Mouse (Mus musculus) left cerebral cortex, postnatal 4 days (tissue): ENCODE results near the gene Parp8. TPM values are rescaled to one million over a fixed set of nuclear protein-coding genes. Genes with fewer than 3 reads are reported as not detected.
"Not testable (repeated sequence)": the region's sequence is repeated elsewhere in the genome, so short reads cannot be mapped to it uniquely, and the experiment has no call there.

ENCODE experiments used
- DNase-seq: peaks from one replicate; pipeline ENCODE4 v3.0.0-alpha.2; 2022
- intact Hi-C: fragments of 180-260 bp; cut with DNase I; formaldehyde crosslinking; loops from one replicate; pipeline ENCODE4 v1.15.1; 2025
- total RNA-seq, 2 experiments: library from RNA; stranded (reverse); gene quantifications; 2 replicates each; pipeline ENCODE4 v1.2.3; 2021

Gene Parp8
- total RNA-seq, 2 experiments from 2014 or later: 62.5 to 62.8 TPM

DNA sequence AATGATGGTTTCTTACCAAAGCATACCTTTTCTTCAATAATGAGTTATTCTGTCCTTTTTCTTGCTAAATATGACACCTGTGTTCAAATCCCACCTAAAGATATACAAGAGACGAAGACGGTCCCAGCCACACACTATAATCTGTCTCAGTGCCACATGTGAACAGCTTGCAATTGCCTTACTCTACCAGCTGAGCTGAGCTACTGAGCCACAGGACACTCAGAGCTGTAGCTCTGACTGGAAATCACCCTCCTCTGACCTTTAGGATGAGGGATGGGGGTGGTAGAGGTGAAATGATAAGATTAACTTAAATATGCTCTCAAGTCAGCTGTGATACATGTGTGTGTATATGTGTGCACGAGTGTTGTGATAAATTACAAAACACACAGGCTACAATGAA, 57.9 kb downstream of the Parp8 start:
- intact Hi-C loops: no loop called here
- no peak for DNase-seq

- intact Hi-C loops: no loop called here
These were observed 62.6 kb downstream of the Parp8 start for GRCm38 (mm10) chr13:116962480-116963462.

DNA sequence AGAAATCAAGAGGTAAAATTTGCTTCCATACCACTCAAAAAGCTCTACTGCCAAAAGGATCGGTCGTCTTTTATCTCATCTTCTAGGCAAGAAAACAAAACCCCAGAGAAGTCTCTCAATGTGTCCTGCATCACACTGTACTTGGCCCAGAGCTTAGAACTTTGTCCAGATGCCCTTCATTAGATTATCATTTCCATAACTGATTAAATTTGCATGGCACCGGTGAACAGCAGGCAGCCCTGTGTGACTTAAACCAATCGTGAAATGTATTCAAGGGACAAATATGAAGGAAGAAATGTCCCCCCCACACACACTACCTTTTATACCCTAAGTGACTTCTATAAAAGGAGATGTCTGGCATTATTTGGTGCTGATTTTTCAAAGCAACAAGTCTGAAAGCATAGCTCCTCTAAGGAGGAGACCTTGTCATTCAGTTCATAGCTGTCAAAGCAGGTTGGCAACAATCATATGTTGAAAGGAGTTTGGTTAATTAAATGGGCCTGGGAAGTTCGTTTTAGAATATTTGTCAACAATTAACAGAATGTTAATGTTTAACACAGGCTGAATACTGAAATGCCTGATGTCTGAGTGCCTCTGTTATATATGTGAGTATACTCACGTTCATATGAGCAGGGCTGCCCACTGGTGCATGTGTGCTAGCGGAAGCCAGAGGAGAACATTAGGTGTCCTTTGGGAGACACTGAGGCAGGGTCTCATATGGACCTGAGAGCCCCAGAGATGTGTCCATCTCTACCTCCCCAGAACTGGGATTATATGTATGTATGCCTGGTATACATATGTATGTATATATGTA, 66.4 kb downstream of the Parp8 start:
- intact Hi-C loops: no loop called here

More at GRCm38 (mm10) chr13:116962480-116963462, 62.6 kb downstream of the Parp8 start:
- no peak for DNase-seq

DNA sequence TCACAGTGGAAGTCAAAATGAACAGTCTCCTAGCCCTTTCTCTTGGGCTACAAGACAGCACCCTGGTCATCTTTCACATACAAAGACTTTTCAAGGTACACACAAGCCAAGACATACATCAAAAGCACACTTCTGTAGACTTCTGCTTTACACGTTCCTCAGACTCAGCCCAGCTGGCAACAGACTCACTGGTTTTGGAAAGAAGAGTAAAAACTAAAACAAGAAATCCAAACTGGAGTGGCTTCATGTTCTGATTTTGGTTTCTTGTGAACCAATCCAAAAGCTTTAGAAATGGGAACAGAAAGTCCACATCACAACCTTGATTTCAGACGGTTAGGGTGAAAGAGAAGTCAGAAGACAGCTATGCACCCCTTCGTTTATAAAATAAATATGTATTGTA, 67.8 kb downstream of the Parp8 start:
- intact Hi-C loops: no loop called here
- DNase-seq: no peak

More for the DNA sequence above, 66.4 kb downstream of the Parp8 start:
- DNase-seq: no peak

DNA sequence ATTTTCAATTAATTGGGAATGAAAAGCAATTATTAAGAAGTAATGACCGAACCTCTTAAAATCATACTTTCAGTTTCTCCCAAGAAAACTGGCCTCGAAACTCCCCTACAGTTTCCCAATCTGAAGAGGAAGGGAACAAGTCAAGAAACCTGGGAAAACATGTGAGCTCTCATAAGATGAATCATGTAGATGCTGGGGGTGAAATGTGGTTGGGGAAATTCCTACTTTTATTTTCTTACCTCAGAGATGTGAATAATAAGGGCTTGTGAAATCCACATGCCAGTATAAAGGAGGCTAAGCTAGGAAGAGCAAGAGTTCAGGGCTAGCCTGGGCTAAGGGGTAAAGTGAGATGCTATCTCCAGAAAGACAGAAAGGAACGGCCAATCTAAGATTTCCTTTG, 74.0 kb downstream of the Parp8 start:
- intact Hi-C loops: no loop called here
- DNase-seq: no peak

- intact Hi-C loops: no loop called here
- no peak for DNase-seq
These were observed 75.8 kb downstream of the Parp8 start for GRCm38 (mm10) chr13:116949527-116949926.

- intact Hi-C loops: no loop called here
These were observed 76.3 kb downstream of the Parp8 start for GRCm38 (mm10) chr13:116949056-116949455.

DNA sequence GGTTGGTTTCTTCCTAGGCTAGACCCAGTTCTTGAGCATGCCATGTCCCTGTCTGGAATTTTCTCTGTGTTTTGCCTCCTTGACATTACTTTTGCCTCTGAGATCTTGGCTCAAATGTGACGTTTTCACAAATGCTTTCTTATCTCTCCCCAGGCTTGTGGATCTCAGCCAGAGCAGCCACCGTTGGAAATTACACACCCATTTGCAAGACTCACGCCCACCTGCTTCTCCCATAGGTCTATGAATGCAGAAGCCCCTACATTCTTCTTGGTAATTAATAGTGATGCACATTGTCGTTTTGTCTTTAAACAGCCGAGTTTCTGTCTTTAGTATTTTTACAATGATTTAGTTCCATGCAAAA, 77.1 kb downstream of the Parp8 start:
- intact Hi-C loops: no loop called here
- no peak for DNase-seq

More at GRCm38 (mm10) chr13:116949056-116949455, 76.3 kb downstream of the Parp8 start:
- DNase-seq: no peak

GRCm38 (mm10) chr13:116947611-116948298, 77.6 kb downstream of the Parp8 start:
- no peak for DNase-seq
- intact Hi-C loops: no loop called here

DNA sequence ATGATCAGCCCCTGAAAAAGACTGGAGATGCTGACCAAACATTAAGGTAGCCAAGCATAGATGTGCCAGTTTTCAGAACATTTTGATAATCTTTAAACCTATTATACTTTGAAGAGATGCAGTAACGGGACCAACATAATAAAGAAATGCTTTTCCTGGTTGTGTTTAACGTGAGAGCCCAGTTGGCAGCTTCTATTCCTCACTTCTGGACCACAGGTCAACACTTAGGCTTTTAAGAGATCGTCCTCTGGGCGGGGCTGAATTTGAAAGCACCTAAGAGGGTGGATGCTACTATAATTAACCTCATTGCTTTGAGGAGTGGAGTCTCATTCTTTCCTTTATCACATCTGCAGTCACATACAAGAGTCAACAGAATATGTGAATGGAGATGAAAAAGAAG, 78.8 kb downstream of the Parp8 start:
- DNase-seq: no peak
- intact Hi-C loops: no loop called here

DNA sequence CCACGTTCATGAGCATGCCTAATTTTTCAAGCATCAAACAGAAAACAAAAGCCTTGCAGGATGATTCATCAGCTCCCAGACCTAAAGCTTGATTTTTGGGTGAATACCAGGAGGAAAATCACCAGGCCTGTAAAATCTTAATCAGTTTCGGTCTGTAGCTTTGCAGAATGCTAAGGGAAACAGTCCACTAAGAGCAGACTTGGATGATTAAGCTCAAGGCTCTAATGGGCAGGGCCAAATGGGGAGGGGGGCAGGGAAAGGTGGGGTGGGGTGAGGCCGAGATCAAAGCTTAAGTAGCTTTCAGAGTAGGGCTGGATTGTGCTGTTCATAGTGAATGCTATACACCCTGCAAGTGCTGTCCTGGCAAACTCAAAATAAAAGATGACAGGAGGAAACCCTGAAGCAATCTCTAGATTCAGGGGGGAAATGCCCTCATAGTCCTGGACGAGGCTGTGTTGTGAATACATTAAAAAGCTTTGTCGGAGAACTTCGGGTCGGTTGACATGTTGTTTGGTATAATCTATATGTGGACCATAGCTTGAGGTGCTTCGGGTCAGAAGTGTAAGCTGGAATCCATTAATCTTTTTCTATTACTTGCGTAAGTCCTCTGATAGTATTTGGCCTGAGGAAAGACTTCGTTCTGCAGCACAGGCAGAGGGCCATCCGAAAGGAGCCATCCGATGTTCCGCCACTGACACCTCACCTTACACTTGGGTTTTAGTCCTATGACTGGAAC, 83.9 kb downstream of the Parp8 start:
- DNase-seq: no peak
- intact Hi-C loops: no loop called here

DNA sequence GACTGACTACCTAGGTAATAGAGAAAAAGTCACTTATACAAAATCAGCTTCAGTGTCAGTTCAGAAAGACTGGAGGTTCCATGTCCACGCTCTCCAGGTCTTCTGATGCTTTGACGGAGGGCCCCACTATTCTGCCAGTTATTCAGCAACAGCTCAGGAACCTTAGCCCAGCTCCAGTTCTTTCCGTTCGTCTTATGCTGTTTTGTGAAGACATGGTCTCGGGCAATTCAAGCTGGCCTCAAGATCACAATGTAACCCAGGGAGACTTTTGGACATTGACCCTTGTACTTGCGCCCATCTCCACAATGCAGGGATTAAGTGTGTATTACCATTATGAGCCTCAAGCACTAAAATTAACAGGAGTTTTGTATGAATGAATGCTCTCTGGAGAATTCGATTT, 84.6 kb downstream of the Parp8 start:
- intact Hi-C loops: no loop called here

DNA sequence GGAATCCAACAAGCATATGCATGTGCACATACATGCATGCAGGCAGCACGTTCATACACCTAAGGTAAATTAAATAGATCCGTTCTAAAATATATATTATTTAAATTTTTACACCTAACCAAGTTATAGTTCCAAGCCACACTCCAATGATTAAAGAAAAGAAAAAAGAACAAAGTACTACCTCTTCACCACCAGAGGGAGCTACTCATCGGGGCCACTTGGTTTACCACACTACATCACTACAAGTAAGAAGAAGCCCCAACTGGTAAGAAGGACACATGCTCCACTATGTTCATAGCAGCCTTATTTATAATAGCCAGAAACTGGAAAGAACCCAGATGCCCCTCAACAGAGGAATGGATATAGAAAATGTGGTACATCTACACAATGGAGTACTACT, 88.3 kb downstream of the Parp8 start:
- DNase-seq, intact Hi-C loops: not testable (repeated sequence)

More for the DNA sequence above, 84.6 kb downstream of the Parp8 start:
- no peak for DNase-seq

DNA sequence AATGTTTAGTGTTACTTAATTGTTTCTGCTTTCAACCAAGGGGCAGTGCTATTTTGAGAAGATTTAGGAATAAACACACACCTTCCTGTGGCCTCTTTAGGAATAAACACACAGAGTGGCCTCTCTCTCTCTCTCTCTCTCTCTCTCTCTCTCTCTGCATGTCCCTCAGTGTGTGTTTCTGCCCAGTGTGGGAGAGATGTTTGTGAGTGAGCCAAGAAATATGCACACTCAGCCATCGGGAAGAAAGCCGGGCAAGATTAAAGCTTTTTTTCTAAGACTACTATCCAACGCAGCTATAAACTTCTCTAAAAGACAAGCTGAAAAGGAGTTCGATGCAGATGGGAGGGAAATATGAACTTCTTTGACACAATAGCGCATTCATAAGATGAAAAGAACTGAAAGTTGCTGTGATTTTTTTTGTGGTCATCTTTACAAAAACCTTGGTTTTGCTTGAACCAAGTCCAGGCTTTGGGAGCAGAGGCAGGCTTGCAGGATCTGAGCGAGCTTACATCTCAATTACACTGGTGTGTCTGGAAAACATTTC, 107.9 kb downstream of the Parp8 start:
- no peak for DNase-seq
- intact Hi-C loops: no loop called here

DNA sequence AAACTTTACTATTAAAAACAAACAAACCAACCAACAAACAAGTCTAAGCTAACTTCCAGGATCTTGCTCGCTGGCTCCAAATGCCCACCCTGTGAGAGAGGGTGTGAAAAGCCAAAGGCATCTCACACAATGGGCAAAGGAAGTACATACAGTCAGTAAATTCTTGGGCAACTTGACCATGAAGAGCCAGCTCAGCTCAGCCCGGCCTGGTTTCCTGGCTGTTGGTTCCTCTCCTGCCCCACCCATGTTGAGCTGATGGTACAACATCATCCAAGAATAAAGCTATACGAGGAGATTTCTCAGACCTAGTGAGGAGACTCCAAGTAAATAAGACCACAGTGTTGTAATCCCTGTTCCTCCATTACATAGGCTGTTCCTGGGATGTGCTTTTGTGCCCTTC, 117.1 kb downstream of the Parp8 start:
- DNase-seq: no peak
- intact Hi-C loops: no loop called here

DNA sequence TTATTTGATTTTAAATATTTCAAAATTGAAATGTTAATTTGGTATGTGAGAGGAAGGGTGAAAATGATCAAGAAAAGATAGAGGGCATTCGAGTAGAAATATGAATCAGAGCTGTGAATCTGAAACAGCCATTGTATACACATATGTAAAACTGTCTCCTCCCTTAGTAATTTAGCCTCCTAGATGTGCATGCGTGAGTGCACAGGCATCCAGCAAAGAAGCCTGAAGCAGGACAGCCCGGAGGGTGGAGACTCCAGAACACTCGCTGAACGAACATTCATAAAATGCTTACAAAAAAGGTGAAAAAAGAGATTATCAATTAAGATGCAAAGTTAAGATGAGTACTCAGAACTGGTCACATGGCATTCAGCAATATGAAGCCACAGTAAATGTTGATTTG, 121.9 kb downstream of the Parp8 start:
- DNase-seq: no peak
- intact Hi-C loops: no loop called here

GRCm38 (mm10) chr13:116898395-116898794, 126.9 kb downstream of the Parp8 start:
- no peak for DNase-seq
- intact Hi-C loops: no loop called here

DNA sequence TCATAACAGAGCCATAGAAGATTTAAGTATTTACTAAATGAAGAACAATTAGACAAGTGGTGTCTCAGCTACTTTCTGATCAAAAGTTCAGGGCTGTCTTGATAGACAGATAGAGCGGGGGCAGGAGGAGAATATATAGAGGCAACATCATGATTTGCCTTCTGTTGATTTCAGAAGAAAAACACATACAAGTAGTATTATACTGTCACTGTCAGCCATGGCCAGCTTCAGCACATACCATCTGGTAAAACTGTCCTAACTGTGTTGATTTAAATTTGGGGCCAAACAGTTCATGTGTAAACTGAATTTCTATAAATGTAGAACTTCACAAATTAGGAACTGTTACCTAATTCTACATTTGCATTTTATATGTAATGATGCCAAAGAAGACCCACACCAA, 127.6 kb downstream of the Parp8 start:
- intact Hi-C loops: no loop called here
- no peak for DNase-seq

- DNase-seq: no peak
- intact Hi-C loops: no loop called here
These were observed 140.9 kb downstream of the Parp8 start for GRCm38 (mm10) chr13:116884422-116884942.

- intact Hi-C loops: no loop called here
These were observed 143.1 kb downstream of the Parp8 start for GRCm38 (mm10) chr13:116882226-116882625.

More at GRCm38 (mm10) chr13:116882226-116882625, 143.1 kb downstream of the Parp8 start:
- DNase-seq: no peak
